Mouse (Mus musculus): ENCODE data around the gene Zyg11a.

Zyg11a gene

GRCm38 (mm10) chr4:108217332-108218179 is at the start of gene Zyg11a:
Gene Zyg11a (minus strand): TSS chr4:108218048.
- no peak for TF ChIP-seq GATA4 (IDR thresholded peaks at IDR 0.05; ENCODE audit: insufficient replicate concordance, low read length)

DNA sequence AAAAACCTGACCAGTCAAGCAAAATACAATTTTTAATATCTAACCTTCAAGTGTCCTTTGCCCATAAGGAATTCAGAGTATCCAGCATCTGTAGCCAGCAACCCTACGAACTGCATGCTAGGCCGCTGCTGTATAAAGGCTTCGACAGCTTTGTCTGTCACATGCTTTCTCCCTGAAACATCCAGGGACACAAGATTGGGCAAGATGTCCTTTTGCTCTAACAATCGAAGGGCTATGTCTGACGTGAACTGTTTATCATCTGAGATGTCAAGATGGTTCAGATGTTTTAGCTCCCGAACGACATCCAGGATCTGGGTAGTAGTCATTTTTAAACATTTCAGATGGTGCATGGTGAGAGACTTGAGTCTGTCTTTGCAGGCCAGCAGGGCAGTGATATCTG is 47.9 kb upstream of the Zyg11a start:
- no peak for TF ChIP-seq GATA4 (IDR thresholded peaks at IDR 0.05; ENCODE audit: insufficient replicate concordance, low read length)

DNA sequence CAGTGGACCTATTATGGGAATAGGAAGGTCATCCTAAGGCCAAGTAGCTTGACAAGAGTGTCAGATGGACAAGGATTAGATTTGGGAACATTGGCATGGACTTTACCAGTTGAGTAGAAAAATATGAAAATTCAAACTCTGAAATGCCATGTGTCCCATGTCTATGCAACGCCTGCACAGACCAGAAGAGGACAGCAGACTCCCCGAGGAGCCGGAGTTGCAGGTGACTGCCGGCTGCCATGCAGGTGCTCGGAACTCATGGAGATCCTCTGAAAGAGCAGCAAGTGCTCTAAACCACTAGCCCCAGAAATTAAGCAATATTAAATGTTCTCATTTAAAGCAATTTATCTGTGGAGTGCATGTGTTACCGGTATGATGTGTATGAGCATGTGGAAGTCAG is 35.5 kb upstream of the Zyg11a start:
- TF ChIP-seq GATA4 (IDR thresholded peaks at IDR 0.05; ENCODE audit: insufficient replicate concordance, low read length): no peak

GRCm38 (mm10) chr4:108250501-108250900 is 32.7 kb upstream of the Zyg11a start:
- no peak for TF ChIP-seq GATA4 (IDR thresholded peaks at IDR 0.05; ENCODE audit: insufficient replicate concordance, low read length)

DNA sequence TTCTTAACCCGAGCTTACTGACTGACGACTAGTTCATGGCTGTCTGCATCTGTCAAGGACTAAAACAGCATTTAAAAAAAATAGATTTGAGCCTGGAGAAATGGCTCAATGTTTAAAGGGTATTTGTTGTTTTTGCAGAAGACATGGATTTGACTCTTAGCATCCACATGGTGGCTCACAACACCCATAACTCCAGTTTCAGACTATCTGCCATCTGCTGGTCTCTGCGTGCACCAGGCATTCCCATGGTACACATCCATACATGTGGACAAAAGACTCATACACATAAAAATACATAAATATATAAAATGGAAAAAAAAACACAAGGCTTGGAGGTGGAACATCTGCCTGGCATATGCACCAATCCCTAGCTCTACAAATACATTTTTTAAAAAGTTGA is 31.5 kb upstream of the Zyg11a start:
- TF ChIP-seq GATA4 (IDR thresholded peaks at IDR 0.05; ENCODE audit: insufficient replicate concordance, low read length): no peak

DNA sequence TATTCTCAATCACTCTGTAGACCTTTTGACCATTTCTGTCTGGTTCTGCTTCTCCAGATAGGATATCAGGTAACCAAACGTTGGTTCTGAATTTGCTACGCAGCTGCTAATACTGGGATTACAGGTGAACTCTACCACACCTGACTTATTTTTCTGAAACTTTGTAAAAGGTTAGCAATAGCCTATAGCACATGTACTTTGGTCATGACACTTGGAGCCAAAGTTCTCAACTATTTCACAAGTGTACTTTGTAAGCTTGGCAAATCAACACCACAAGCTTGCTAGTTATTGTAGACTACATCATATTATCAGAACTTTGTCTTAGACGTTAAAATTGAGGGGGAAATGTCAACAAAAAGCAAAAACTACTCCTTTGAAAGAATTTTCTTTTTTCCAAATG is 15.8 kb upstream of the Zyg11a start:
- TF ChIP-seq GATA4 (IDR thresholded peaks at IDR 0.05; ENCODE audit: insufficient replicate concordance, low read length): no peak

DNA sequence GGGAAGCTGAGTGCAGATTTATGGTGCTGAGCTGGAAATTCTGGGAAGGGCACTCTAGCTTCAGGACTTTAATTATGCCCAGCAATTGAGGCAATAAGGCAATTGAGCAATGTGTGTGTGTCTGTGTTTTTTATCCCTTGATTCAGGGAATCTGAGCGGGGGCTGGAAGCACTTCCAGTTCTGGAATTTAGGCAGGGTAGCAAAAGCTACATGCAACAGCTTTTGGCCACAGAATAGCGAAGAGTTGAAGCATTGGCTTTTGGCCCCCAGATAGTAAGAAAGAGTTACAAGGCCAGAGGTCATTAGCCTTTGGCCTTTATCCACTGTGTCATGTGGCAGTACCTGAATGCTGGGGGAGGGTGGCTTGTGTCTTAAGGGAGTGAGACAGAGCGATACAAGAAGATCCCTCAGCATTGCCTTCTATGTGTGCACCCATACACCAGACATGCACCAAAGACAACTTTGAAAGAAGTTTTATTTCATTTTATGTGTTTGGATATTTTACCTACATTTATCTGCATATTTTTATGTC is 7.6 kb upstream of the Zyg11a start:
- peak; percentile 14; the same call in 1 of the 2 replicates for TF ChIP-seq GATA4 (IDR thresholded peaks at IDR 0.05; ENCODE audit: insufficient replicate concordance, low read length)

DNA sequence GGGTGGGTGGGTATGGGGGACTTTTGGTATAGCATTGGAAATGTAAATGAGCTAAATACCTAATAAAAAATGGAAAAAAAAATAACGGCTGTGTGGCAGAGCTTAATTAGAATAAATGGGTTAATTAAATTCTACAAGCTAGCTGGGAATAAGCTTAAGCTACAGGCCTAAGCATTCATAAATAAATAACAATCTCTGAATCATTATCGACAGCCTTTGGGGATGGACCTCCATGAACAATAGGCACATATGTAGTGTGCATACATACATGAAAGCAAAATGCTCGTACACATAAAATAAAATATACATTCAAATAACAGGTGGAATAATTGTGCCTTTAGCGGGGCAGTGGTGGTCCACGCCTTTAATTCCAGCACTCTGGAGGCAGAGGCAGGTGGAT is 4.7 kb upstream of the Zyg11a start:
- TF ChIP-seq GATA4 (IDR thresholded peaks at IDR 0.05; ENCODE audit: insufficient replicate concordance, low read length): no peak

DNA sequence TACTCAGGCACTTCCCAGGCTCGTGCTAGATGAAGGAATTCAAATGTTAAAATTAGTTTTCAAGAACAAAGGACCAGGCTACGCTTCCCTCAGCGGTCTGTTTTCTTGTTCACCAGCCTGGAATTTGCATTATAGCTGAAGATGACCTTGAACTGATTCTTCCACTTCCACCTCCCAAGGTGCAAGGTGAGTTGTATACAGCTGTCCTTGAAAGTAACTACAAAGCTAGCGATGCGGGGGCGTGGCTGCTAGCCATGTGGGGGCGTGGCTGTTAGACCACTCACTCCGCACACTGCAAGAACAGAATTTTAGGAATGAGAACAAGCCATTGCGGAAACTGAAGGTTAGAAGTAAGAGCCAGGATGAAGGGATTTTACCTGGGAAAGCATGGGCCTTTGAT is 1.2 kb upstream of the Zyg11a start:
- no peak for TF ChIP-seq GATA4 (IDR thresholded peaks at IDR 0.05; ENCODE audit: insufficient replicate concordance, low read length)

- no peak for TF ChIP-seq GATA4 (IDR thresholded peaks at IDR 0.05; ENCODE audit: insufficient replicate concordance, low read length)
Observed at GRCm38 (mm10) chr4:108213023-108213422, 4.8 kb downstream of the Zyg11a start.

DNA sequence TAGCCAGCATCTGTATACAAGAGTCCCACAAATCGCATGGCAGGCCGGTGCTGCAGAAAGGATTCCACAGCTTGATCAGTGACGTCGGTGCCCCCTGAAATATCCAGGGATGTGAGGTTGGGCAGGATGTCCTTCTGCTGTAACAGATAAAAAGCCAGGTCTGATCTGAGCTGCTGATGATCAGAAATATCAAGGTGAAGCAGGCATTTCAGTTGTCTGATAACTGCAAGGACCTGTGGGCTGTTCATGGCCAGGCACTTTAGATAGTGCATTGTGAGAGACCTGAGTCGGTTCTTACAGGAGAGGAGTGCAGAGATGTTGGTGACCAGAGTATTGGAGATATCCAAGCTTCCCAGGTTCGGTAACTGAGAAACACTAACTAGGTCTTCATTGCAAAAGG is 13.2 kb downstream of the Zyg11a start:
- no peak for TF ChIP-seq GATA4 (IDR thresholded peaks at IDR 0.05; ENCODE audit: insufficient replicate concordance, low read length)

GRCm38 (mm10) chr4:108199236-108199635 is 18.6 kb downstream of the Zyg11a start:
- no peak for TF ChIP-seq GATA4 (IDR thresholded peaks at IDR 0.05; ENCODE audit: insufficient replicate concordance, low read length)

- TF ChIP-seq GATA4 (IDR thresholded peaks at IDR 0.05; ENCODE audit: insufficient replicate concordance, low read length): no peak
Observed at GRCm38 (mm10) chr4:108196277-108196855, 21.5 kb downstream of the Zyg11a start.

DNA sequence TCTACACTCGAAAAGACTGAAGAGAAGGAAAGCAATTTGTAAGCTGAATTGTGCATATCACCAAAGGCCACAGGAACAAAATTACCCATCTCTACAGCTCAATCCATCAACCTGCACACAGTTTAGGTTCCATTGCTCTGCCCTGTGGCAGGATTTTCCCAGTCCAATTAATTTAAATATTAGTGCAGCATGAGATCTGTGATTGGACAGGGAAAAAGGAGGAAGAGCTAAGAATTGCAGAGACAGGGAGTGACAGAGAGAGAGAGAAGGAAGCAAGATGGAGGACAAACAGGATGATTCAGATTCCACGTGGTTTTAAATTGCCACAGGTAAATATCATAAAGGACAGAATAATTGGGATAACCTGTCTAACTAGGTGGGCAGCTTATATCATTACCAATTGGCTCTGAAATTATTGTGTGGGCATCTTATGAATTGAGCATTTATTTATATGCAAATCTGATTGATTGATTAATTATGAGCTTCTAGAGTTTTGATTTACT is 25.0 kb downstream of the Zyg11a start:
- TF ChIP-seq GATA4 (IDR thresholded peaks at IDR 0.05; ENCODE audit: insufficient replicate concordance, low read length): no peak

DNA sequence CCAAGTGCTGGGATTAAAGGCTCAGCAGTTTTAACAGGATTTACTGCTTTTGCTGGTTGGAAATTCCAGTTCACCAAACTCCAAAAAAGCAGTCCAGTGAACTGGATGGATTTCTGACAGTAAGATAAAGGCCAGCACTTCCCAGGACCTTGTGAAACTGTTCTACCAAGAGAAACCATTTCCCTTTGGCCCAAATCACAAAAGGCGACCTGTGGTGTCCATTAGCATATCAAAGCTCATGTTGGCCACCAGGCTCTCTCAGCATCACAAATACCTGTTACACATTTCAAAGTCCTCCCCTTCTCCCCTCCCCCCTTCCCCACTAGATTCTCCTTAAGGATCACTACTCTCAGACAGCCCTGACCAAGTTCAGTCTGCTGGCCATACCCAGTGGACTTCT is 35.6 kb downstream of the Zyg11a start:
- no peak for TF ChIP-seq GATA4 (IDR thresholded peaks at IDR 0.05; ENCODE audit: insufficient replicate concordance, low read length)

- TF ChIP-seq GATA4 (IDR thresholded peaks at IDR 0.05; ENCODE audit: insufficient replicate concordance, low read length): no peak
Observed at GRCm38 (mm10) chr4:108168056-108168455, 49.8 kb downstream of the Zyg11a start.
